Mouse (Mus musculus): ENCODE results near the gene Lhb.

The Lhb gene

DNA sequence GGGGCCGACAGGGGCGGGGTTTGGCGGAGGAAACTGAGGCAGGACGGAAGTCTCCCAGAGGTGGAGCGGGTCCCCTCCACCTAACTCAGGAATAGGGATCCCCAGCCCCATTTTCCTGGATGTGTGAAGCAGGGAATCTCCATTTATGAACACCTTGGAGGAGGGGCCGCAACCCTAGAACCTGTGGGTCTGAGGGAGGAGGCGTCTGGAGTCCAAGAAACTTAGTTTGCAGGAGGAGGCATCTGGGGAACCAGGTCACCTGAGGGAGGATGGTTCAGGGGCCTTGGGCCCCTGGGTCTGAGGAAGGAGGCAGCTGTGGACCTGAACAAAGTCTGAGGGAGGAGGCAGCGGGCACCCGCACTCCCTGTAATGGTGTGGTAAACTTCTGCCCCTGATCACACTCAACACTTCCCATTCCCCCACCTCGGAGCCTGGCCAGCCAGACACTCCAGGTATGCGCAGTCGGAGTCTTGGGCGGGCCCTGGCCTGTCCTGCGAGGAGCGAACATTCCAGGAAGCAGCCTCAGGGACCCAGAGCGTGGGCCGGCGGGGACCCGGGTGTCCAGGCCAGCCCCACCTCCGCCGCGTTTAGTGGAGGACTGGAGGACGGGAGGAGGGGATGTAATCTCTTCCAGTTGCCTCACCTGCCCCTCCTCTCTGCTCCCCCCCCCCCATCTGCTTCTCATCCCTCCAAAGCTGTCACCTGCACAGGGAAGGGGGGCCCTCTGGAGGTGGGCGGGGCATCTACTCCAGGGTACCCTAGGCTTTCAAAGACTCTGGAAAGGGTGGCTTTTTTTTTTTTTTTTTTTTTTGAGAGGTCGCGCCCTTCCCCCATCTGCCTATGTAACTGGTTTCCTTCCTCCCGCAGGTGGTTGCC, 6.5 kb upstream of the Lhb start:
- no peak for DNase-seq (ENCODE audit: low spot score)

- no peak for DNase-seq (ENCODE audit: low spot score)
These were observed 5.8 kb upstream of the Lhb start for GRCm38 (mm10) chr7:45414740-45415224.

DNA sequence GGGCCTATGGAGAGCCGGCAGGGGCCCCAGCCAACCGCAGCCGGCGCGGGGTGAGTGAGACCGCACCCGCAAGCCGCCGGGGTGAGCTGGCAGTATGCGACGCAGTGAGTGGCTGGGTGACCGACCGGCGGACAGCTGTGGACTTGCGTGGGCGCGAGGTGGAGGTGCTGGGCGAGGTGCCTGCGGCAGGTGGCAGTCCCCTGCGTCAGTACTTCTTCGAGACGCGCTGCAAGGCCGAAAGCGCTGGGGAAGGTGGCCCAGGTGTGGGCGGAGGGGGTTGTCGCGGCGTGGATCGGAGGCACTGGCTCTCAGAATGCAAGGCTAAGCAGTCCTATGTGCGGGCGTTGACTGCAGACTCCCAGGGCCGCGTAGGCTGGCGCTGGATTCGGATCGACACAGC, 5.0 kb upstream of the Lhb start:
- DNase-seq (ENCODE audit: low spot score): no peak

DNA sequence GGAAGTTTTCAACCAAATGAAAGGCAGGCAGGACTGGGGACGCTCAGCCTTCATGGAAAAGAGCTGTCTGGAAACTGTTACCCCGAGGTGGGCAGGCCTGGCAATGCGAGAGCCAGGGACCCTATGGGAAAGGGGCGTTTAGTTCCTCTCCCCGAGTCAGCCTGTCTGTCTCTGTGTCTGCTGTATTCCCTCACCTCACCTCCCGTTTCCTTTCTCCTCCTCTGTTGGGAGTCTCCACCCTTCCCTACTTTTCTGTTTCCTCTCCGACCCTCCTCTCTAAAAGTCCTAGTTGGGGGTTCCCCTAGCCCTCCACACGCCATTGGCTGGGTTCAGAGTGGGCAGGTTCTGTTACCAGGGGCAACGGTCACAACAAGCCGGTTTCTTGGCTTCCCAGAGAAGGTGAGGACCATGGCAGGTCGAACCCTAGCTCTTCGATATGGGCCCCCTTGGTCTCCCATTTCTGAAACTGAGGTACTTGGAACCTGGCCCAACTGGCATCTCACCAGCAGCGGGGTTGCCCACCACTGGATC, 2.6 kb upstream of the Lhb start:
- no peak for DNase-seq (ENCODE audit: low spot score)

DNA sequence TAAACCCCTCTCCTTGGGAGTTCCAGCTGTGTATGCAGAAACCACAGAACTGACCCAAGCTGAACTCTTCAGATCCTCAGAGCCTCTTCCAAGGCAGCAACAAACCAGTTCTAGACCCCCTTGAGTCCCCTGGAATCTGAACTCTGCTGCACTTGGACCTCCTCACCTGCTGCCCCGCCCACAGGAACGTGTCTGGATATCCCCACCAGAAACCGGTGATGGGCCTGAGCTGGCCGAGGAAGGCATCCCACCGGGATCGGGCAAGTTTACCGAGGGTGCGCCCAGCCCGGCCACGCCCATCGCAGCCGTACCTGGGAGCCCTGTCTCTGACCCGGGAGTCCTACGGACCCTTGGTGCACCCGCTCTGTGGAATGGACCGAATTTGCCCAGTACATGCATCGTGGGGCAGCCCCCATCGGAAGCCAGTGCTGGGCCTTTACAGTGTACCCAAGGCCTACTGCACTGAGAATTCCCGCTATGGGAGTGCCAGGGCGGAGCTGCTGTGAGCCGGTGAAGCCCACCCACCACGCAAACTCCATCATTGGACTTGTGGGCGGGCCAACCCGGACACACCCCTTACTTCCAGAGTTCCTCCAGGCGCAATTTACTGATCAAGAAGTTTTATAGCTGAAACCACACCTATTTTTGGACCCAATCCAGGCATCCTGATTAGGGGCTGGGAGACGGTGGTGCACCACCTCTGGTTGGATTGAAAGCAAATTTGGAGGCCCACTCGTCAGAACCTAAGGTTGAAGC, 583 bp upstream of the Lhb start:
- DNase-seq (ENCODE audit: low spot score): no peak

DNA sequence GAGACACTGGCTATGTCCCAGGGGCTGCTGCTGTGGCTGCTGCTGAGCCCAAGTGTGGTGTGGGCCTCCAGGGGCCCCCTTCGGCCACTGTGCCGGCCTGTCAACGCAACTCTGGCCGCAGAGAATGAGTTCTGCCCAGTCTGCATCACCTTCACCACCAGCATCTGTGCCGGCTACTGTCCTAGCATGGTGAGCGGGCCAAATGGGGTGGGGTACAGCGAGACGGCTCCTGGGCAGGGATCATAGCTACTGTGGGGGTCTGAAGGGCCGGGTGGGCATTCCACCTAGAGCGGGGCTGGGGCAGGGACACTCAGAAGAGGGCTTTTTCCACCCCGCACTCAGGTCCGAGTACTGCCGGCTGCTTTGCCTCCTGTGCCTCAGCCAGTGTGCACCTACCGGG, 574 bp downstream of the Lhb start:
- DNase-seq (ENCODE audit: low spot score): no peak

- no peak for DNase-seq (ENCODE audit: low spot score)
These were observed 5.9 kb downstream of the Lhb start for GRCm38 (mm10) chr7:45426556-45426955.

- DNase-seq (ENCODE audit: low spot score): no peak
These were observed 13.2 kb downstream of the Lhb start for GRCm38 (mm10) chr7:45433835-45434202.

DNA sequence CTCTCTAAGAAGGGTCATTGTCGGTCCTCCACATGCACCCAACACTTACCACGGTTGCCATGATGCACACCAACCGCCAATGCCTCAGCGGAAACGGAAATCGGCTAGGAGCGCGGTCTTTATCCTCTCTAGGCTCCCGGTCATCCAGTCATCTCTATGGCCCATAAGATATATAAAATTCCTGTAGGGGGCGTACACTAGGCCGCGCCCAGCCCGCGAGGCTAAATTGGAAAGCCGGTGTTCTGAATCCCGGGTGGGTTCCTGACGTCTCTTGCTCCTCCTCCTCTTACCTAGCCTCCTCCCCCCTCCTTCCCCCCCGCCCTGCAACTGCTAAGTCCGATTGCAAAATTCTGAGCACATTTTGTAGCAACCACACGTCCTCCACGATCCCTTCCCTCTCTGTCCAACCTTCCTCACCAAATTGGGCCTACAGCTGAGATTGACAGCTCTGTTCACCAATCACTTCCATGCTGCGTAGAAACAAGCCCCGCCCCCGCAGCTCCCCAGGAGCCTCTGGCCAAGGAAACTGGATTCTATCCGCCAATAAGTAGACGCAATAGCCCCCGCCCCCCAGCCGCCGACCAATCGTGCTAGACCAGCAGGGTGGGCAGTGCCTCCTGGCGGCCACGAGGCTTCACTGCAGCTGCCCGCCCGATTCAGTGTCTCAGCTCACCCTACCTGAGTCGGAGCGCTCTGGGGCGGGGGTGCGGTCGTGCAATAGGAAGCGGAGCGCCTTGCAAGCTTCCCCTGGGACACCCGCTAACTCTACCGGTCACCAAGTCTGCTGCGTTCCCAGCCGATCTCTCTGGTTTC, 13.8 kb downstream of the Lhb start, which contains the start of gene Gys1:
Gene Gys1 (plus strand): TSS at position 642 of the 813 bp plus-strand sequence.
- DNase-seq (ENCODE audit: low spot score): peak; percentile 100

GRCm38 (mm10) chr7:45435038-45435437, 14.4 kb downstream of the Lhb start:
- no peak for DNase-seq (ENCODE audit: low spot score)

GRCm38 (mm10) chr7:45436444-45436843, 15.8 kb downstream of the Lhb start:
- no peak for DNase-seq (ENCODE audit: low spot score)

GRCm38 (mm10) chr7:45437046-45437445, 16.4 kb downstream of the Lhb start:
- DNase-seq (ENCODE audit: low spot score): no peak

- no peak for DNase-seq (ENCODE audit: low spot score)
These were observed 17.1 kb downstream of the Lhb start, which contains the start of gene Ruvbl2 for GRCm38 (mm10) chr7:45437521-45438276. Gene Ruvbl2, minus strand, starts transcription at chr7:45438096.

- DNase-seq (ENCODE audit: low spot score): no peak
These were observed 23.2 kb downstream of the Lhb start for GRCm38 (mm10) chr7:45443526-45444420.

- DNase-seq (ENCODE audit: low spot score): no peak
These were observed 26.0 kb downstream of the Lhb start for GRCm38 (mm10) chr7:45446589-45446988.

GRCm38 (mm10) chr7:45447325-45447990, 26.8 kb downstream of the Lhb start:
- no peak for DNase-seq (ENCODE audit: low spot score)

DNA sequence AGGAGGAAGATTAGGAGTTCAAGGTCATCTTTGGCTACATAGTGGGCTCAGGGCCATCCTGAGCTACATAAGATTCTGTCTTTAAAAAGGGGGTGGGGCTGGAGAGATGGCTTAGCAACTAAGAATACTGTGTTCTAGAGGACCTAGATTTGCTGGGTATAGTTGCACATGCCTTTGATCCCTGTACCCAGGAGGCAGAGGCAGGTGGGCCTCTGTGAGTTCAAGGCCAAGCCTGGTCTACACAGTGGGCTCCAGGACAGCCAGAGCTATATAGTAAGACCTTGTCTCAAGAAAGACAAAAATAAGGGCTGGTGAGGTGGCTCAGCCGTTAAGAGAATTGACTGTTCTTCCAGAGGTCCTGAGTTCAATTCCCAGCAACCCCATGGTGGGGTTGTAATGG, 29.4 kb downstream of the Lhb start:
- DNase-seq (ENCODE audit: low spot score): no peak

DNA sequence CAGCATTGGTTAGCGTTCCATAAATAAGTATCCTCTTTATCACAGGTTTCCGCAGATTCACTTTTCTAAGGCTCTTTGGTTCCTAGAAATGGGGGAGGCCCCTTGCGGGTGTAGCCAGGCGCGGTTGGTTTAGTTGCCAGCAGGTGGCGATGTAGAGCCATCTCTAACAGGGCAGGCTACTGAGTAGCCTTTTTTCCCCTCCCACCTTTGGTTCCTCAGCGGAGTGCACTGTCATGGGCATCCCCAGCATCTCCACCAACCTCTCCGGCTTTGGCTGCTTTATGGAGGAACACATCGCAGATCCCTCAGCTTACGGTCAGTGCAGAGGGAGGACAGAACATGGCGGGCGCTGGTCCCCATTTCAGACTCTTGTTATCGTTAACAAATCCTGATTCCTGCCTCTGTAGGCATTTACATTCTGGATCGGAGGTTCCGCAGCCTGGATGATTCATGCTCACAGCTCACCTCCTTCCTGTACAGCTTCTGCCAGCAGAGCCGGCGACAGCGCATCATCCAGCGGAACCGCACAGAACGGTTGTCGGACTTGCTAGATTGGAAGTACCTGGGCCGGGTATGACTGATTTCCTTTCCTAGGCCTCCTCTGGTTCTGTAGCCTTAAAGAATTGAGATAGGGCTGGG, 30.8 kb downstream of the Lhb start:
- peak; percentile 89 for DNase-seq (ENCODE audit: low spot score)

DNA sequence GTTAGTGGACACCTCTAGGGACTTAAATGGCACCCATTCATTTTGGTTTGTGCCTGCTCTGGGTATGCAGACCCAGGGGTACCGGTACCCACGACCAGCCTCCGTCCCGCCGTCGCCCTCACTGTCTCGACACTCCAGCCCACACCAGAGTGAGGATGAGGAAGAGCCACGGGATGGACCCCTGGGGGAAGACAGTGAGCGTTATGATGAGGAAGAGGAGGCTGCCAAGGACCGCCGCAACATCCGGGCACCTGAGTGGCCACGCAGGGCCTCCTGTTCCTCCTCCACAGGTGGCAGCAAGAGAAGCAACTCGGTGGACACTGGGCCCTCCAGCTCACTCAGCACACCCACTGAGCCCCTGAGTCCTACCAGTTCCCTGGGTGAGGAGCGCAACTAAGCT, 34.4 kb downstream of the Lhb start:
- DNase-seq (ENCODE audit: low spot score): no peak
